Mouse (Mus musculus): ENCODE data around the gene Mmp11.

Mmp11 gene

GRCm38 (mm10) chr10:75937851-75938643 is 1.8 kb upstream of the Mmp11 start:
- DNase-seq = no peak

DNA sequence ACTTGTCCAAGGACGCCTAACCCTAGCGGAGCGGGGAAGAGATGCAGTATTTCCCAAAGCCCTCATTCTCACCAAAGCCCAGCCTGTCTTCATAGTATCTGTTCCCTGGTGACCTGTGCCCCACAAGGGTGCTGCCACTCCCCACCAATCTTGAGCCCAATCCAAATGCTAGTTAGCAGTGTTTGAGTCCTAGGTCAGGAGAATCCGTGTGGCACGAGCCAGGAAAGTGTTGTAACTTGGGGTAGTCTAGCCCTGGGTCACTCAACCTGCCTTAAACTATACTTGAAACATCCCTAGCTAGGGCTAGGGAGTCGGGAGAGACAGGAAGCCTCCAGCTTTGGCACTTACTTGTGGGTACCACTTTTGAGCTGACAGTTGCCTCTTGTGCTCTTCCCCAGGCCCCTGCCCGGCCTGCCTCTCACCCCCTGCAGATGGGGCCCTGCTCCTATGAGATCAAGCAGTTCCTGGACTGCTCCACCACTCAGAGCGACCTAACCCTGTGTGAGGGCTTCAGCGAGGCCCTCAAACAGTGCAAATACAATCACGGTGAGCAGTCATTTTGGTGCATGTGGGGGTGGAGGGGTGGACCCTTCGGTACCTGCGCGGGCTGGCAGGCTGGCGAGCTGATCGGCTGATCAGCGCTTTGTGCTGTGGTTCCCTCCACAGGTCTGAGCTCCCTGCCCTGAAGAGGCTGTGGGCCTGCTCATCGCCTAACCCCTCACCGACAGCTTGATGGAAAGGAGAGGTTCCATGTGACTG is 792 bp upstream of the Mmp11 start:
- DNase-seq = peak; percentile 28

DNA sequence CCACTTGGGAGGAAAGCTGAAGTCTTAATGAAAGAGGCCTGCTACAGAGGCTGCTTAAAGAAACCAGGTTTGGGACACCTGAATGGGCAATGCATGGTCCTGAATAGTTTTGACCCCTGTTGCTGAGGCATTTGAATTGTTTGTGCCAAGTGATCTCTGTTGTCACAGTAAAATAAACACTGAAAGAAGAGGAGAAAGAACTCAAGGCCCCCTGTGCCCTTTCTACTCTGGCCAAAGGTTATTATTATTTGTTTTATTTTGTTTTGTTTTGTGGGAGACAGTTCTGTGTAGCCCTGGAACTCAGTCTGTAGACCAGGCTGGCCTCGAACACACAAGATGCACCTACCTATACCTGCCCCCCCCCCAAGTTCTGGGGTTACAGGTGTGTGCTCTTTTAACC is 1.3 kb downstream of the Mmp11 start:
- DNase-seq = no peak

- no peak for DNase-seq
Observed at GRCm38 (mm10) chr10:75932891-75933290, 3.4 kb downstream of the Mmp11 start, which contains the start of gene Chchd10. Gene Chchd10, plus strand, starts transcription at chr10:75933130.

DNA sequence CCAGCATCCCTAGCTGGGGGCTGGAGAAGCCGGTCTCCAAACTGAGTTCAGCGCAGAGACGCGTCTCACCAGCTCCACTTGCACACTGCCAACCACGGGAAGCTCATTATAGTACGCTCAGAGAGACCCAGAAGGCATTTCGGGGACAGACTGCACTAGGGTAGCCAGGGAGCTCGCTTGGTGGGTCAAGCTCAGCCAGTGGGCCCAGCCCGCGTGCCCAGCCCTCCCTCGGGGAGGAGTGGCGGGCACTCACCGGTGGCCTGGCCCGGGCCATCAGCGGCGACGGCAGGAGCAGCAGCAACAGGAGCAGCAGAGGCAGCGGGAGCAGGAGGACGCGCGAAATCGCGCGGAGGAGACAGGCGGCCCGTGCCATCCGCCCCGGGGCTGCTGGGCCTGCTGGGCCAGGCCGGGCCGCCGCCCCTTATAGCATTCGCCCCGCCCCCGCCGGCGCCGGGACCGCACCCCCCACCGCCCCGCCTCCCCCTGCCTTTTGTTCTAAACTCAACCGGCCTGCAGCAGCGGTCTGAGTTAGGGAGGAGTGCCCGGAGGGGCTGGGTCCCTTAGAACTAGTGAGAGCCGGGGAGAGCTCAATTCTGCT is 4.1 kb downstream of the Mmp11 start:
- DNase-seq = no peak

DNA sequence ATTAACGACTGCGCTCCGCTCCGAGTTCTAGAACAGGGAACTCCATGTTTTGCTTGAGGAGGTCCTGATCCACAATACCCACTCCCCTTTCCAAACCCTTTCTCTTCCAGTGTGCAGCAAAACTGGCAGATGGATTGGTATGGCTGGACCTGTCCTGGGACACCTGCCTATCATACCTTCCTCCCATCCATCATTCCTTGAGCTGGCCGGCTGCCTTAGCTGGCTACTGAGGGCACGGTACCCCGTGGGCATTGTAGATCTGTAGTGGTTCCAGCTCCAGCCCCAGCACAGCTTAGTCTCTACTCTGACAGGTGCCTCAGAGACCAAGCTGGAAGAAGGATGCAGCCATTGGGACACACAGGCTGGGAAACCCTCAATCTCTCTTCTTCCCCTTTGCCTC is 5.0 kb downstream of the Mmp11 start:
- no peak for DNase-seq

- DNase-seq = no peak
Observed at GRCm38 (mm10) chr10:75930304-75930703, 6.0 kb downstream of the Mmp11 start.

DNA sequence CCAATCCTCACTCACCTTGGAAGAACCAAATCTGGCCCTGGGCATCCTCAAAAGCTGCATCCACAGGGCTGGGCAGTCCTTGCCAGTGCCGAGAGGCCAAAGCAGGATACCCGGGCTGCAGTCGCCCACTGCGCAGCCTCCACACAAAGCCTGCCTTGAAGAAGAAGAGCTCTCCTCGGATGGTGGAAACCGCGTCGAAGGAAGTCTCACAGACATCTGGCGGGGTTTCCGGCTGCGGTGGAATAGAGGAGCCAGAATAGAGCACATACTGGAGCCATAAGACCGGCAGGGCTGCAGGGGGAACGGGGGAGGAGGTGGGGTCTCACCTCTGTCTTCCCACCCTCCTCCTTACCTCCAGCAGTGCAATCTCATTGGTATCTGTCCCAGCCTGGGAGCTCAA is 9.9 kb downstream of the Mmp11 start:
- DNase-seq = no peak

- no peak for DNase-seq
Observed at GRCm38 (mm10) chr10:75924324-75924723, 12.0 kb downstream of the Mmp11 start.

DNA sequence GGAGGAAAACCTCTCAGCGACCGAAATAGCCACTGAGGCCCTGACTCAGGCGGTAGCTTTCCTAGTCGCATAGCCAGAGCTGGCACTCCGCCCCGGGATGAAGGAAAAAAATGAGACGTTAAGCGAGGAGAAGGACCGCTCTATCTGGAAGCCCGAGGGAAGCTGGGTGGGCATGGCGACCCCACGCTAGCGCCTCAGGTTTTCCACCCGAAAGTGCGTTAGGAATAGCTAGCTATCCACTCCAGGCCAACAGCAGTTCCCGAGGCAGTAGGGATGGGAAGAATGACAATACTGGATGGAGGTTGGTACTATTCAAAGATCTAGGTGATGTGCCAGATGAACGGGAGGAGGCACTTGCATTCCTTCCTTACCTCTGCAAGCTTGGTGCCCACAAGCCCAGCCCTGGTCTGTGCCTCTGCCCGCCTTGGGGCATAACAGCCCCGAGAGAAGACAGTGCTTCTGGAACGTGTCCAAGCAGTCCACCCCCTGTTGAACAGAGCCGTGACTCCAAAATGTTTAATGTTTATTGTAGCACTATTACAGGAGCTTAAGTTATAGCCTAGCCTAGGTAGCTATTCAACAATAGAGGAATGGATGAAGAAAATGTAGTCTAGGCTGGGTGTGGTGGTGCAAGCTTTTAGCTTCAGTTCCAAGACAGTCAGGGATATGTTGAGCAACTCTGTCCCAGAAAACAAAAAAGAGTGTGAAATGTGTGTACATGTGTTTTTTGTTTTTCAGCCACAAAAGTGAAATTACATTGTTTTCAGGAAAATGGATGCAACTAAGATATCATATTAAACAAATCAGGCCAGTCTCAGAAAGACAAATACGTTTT is 14.4 kb downstream of the Mmp11 start:
- DNase-seq = peak; percentile 47

DNA sequence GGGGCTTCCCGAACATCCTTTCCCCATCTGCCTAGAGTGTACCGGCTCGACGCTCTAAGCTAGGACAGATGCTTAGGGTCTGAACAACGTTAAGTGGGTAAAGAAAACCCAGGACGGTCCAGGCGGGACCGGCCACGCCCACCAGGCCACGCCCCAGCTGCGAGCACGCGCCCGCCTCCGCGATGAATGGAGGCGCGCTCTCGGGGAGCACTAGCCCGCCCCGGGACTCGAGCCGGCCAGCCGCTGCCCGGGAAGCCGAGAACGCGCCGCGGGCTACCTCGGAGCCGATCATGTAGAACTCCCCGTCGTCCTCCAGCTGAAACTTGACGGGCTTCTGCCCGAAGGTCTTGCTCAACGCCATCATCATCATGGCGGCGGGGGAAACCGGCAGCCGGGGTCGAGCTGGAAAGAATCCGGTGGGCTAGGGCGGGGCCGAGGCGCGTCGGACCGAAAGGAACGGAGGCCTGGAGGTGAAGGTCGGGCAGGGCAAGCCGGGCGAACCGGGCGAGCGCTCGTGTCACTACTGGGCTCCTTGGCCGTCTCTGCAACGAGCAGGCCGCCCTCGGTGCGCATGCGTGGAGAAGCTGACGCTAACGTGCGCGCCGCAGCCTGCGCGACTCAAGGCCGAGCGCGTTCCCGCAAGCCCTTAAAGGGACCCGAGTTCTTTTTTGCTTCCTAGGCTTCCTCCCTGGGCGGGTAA is 15.1 kb downstream of the Mmp11 start, which contains the start of gene Smarcb1:
Smarcb1 (minus strand) TSS at position 592 of the 700 bp plus-strand sequence.
- peak; percentile 96 for DNase-seq

- no peak for DNase-seq
Observed at GRCm38 (mm10) chr10:75919026-75919425, 17.3 kb downstream of the Mmp11 start.

- DNase-seq = no peak
Observed at GRCm38 (mm10) chr10:75916840-75917239, 19.5 kb downstream of the Mmp11 start.

- DNase-seq = no peak
Observed at GRCm38 (mm10) chr10:75915557-75915956, 20.7 kb downstream of the Mmp11 start.

DNA sequence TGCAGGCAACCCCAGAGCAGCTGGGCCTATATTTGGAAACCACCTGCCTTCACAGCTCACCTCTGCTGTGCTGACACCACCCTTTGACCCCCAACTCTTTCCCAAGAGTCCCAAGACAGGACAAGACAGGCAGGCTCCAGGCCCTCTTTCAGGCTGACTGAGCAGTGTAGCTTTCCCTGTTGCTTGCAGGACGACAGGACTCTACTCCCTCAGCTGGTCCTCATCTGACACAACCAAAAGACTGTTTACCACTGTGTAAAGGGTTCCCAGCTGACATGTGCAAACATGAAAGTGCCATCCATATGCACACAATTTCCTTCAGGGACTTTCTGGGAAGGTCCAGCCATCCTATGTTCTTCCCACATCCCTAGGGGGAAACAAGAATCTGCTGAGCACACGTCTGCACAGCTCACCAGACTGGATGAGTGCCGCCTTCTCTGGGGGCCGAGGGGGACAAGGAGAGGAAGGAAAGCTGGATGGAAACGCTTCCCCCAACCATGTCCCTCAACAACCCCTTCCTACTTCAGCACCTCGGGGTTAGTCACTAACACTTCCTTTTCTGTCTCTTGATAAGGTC is 23.2 kb downstream of the Mmp11 start:
- DNase-seq = no peak

DNA sequence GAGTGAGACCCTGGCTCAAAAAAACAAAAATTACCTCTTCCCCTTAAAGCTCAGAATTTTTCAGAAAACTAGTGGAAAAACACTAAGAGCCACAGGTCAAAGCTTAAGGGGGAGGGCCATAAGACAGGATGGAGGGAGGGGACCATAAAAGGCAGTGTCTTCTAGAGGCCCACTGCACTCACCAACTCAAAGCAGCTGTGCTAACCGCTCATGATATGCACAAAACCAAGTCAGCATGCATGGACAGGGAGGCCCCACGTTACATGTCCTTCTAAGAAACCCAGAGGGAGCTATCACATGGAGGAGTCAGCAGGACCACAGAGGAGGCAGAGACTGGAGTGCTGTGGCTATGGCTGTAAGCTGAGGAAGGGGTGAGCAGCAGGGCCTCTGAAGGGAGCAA is 25.6 kb downstream of the Mmp11 start:
- DNase-seq = no peak

- DNase-seq = no peak
Observed at GRCm38 (mm10) chr10:75906882-75907281, 29.4 kb downstream of the Mmp11 start.

DNA sequence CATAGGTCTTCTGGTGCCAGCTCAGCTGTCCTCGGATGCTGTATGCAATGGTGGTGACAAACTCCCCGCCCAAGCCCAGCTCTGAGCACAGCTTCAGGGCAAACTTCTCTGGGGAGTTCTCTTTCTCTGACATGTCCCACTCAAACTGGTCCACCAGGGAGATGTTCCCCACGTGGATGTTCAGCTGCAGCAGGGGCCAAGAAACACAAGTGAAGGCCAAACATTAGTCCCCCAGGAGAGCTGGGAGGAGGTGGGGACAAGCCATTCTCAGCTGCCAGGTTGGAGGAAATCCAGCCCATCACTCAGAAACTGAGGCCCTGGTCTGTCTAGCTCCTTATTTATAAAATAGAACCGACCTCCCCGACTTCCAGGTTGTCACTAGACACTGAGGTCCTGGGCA is 31.9 kb downstream of the Mmp11 start:
- no peak for DNase-seq

DNA sequence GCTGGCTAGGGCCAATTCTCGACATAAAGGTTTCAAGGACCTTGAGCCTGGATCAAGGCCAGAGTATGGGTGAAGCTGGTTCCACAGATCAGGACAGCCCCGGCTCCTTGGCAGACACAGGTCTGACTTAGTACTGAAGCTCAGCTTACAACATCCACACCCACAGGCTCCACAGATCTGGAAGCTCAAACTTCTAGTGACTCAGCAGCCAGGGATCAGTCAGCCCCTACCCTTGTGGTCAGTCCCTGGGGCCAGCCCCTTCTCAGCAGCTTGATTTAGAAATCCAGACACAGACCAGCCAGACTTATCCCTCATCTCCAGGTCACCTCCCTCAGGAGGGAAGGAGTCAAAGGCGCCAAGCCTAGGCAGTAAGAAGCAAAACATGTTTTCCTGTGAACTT is 37.5 kb downstream of the Mmp11 start:
- DNase-seq = no peak

DNA sequence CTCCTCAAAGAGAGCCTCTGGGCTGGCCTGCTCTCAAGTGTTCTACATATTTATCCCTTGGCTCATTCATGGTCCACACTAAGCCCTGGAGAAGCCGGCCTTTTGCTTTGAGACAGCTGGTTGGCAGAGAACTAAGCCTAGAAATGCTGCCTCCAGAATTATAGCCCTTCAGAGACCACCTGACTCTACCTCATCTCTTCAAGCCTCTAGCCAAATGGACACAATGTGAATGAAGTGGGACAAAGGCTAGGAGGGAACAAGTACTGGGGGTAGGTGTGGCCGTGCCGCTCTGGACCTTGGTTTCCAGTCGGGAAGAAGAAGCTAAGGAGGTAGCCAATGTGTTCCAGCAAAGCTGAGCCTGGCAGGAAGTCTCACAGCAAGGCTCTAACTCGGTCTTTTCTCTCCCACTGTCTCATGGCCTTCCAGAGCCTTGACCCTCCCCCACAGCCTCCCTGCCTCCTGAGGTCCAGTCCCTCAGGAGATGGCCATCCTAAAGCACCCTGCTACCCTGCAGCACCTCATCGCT is 38.2 kb downstream of the Mmp11 start:
- no peak for DNase-seq

- peak; percentile 70 for DNase-seq
Observed at GRCm38 (mm10) chr10:75897373-75897772, 38.9 kb downstream of the Mmp11 start.

GRCm38 (mm10) chr10:75896208-75896607 is 40.1 kb downstream of the Mmp11 start:
- DNase-seq = no peak
